Mouse (Mus musculus): Measurements from ENCODE around the gene Gm14409.
A peak's percentile ranks its signal among the peaks of the same experiment; 100 is the strongest.
"Not testable (repeated sequence)": the region's sequence is repeated elsewhere in the genome, so short reads cannot be mapped to it uniquely, and the experiment has no call there.

GRCm38 (mm10) chr2:177283701-177284100, 16.9 kb upstream of the Gm14409 start:
- peak; percentile 9; the same call in 1 of the 2 replicates for TF ChIP-seq CTCF (IDR thresholded peaks at IDR 0.05; ENCODE audit: low read depth)
- TF ChIP-seq EP300 (optimal IDR thresholded peaks at IDR 0.05), result not testable (repeated sequence)

Data from stomach, postnatal 0 days (tissue).